Mouse (Mus musculus) lung, embryonic 16.5 days (tissue): ENCODE results near the gene Csf1. TPM values are rescaled to one million over a fixed set of nuclear protein-coding genes. Genes with fewer than 3 reads are reported as not detected.

Source experiments
- ATAC-seq: fragments of 200-750 bp; cut with Nextera tagmentation; 2 replicates; pipeline ENCODE4 v1.8.0; 2017; ENCODE audit warnings: low read depth, mild to moderate bottlenecking, moderate library complexity
- H3K27ac ChIP-seq: fragments of 300-500 bp; sonication (generic); 2 replicates; pipeline ENCODE4 v1.5.1; 2014; ENCODE audit warnings: mild to moderate bottlenecking, control low read depth, low read length
- H3K27me3 ChIP-seq: fragments of 300-500 bp; sonication (generic); 2 replicates; pipeline ENCODE4 v1.6.1; 2014; ENCODE audit warnings: low read depth, low read length, mixed read lengths; ENCODE audit not compliant: control insufficient read depth, insufficient read depth
- H3K36me3 ChIP-seq: fragments of 300-500 bp; sonication (generic); 2 replicates; pipeline ENCODE4 v1.6.1; 2014; ENCODE audit warnings: low read length; ENCODE audit not compliant: control insufficient read depth, insufficient read depth
- H3K4me1 ChIP-seq: fragments of 300-500 bp; sonication (generic); replicated peaks from 2 replicates; pipeline ENCODE4 v1.6.1; 2014; ENCODE audit warnings: low read length, mixed read lengths; ENCODE audit not compliant: control insufficient read depth, insufficient read depth
- H3K4me2 ChIP-seq: fragments of 300-500 bp; sonication (generic); 2 replicates; pipeline ENCODE4 v1.6.1; 2014; ENCODE audit warnings: low read depth, low read length, control low read depth
- H3K4me3 ChIP-seq: fragments of 300-500 bp; sonication (generic); 2 replicates; pipeline ENCODE4 v1.5.1; 2014; ENCODE audit warnings: mild to moderate bottlenecking, low read length, control low read depth
- H3K9ac ChIP-seq: fragments of 300-500 bp; sonication (generic); 2 replicates; pipeline ENCODE4 v1.6.1; 2014; ENCODE audit warnings: low read length, control low read depth
- H3K9me3 ChIP-seq: fragments of 300-500 bp; sonication (generic); 2 replicates; pipeline ENCODE4 v1.6.1; 2016; ENCODE audit warnings: low read length; ENCODE audit not compliant: control insufficient read depth
- WGBS: fragments of 180-500 bp; shearing (Covaris S2); extraction: QIAGEN DNeasy Blood & Tissue Kit; methylation state at CpG from one replicate; pipeline ENCODE4 v1.1.7; 2014; 5-methylcytosine and 5-hydroxymethylcytosine counted together
- polyA plus RNA-seq: library from polyadenylated mRNA; unstranded; fragments of >200 nt; fragmentation: Nextera tagmentation; extraction: Ambion mirVana; gene quantifications from 2 replicates; pipeline ENCODE4 v1.2.1, GENCODE M21; 2015

Gene Csf1
- polyA plus RNA-seq, 1 experiment from 2014 or later: 9.8 TPM

DNA sequence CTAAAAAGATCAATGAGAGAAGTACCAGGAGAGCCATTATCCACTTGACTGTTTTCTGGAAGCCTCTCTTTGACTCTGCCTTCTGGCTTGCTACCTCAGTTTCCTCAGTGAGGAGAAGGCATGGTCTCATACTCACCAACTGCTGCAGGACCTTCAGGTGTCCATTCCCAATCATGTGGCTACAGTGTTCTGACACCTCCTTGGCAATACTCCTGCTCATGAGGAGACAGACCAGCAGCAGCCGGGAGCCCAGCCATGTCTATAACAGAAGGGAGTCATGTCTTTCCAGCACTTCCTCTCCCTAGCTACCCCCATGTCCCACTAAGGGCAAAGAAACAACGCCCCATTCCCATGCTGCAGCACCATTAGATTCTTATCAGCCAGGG lies 3.8 kb downstream of the Csf1 start:
- Histone ChIP-seq H3K27ac (no peak overlapping the region), H3K4me3 (no peak overlapping the region), H3K9me3 (no peaks in the 10 kb centered on the region), H3K4me1 (peaks cover 22% of the 10 kb centered on the region), H3K4me2 (no peak overlapping the region), H3K27me3 (no peaks in the 10 kb centered on the region), H3K36me3 (peaks cover 8% of the 10 kb centered on the region; the same call in 1 of the 2 replicates), H3K9ac (no peak overlapping the region)
- 69% methylated on average over 2 of the region's 2 CpGs for WGBS
- no peak for ATAC-seq

DNA sequence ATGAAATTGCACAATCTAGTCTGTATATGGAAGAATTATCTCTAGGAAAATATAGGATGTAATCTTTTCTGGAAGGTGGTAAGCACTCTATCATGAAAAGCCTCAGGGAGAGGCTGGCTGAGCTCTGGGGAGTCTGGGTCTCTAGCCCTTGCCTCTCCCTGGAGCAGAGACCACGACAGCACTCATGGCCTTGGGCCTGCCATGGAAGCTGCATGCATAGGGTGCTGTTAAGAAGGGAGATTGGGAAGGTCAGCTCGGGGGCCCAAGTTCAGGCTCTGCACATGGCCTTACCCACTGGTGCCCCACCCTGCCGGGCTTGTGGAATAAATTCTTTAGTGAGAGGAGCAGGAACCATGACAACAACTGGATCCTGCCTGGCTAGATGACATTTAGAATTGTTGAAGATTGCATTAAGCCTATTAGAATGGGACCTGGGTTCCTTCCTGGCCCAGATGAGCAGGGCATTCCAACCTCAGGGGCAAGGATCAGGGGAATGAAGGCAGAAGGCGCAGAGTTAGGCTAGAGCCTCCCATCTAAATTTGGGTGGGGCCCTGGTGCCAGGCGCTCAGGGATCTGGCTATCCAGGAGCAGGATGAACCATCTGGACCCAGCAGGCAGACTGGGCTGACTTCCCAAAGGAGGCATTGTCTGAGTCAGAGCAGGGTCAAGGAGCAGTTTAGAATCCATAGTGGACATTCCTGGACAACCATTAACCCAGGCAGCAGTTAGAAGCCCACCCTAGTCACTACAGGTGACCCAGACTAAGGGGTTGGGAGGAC lies 4.4 kb downstream of the Csf1 start:
- WGBS: 85% methylated on average over 5 of the region's 5 CpGs
- H3K4me3 ChIP-seq: no peak overlapping the region
- H3K27ac ChIP-seq: no peak overlapping the region
- H3K9ac ChIP-seq: no peak overlapping the region
- no peak for ATAC-seq
- no peaks in the 10 kb centered on the region for H3K9me3 ChIP-seq
- peaks cover 8% of the 10 kb centered on the region; the same call in 1 of the 2 replicates for H3K36me3 ChIP-seq
- H3K4me2 ChIP-seq: no peak overlapping the region
- no peaks in the 10 kb centered on the region for H3K27me3 ChIP-seq
- peaks cover 22% of the 10 kb centered on the region for H3K4me1 ChIP-seq

DNA sequence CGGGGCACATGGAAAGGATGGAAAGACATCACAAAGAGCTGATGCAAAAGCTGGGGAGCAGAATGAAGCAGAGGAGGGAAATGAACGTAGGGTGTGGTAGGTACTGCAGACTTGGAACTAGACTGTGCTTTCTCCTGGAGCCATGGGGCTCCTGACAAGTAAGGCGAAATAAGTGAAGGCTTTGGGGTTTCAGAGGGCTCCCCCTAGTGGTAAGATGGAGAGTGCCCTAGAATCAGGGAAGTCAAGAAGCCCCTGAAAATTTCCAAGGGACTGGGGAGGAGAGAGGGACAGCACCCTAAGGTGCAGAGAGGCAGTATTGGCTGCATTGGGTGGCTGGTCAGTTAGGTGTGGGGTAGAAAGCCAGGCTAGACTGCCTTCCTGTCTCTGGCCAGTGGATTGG lies 5.6 kb downstream of the Csf1 start:
- WGBS: 36% methylated on average over 3 of the region's 3 CpGs
- ATAC-seq: no peak
- H3K4me1 ChIP-seq: peaks cover 17% of the 10 kb centered on the region

DNA sequence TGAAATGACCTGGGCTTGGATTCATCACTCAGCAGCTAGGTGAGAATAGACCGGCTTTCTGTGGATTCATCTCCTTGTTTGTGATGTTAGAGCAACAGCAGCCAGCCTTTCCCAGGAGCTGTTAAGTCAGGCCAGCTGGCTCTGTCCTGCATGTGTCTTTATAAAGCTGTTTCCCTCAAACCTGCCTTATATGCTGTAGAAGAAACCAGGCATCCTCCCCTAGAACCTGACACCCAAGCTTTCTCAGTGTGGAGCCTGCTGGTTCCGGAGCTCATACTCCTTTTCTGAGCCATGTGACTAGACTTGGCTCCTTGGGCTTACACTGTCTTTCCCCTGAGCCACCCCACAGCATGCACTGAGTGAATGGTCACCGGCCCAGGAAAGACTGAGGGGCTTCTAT lies 8.7 kb downstream of the Csf1 start:
- H3K36me3 ChIP-seq: peaks cover 11% of the 10 kb centered on the region; the same call in 1 of the 2 replicates
- 64% methylated on average over 3 of the region's 3 CpGs for WGBS

More for the DNA sequence above, 5.6 kb downstream of the Csf1 start:
- H3K36me3 ChIP-seq: peaks cover 11% of the 10 kb centered on the region; the same call in 1 of the 2 replicates
- no peak overlapping the region for H3K9ac ChIP-seq
- no peak overlapping the region for H3K4me2 ChIP-seq
- no peak overlapping the region for H3K4me3 ChIP-seq
- H3K9me3 ChIP-seq: no peaks in the 10 kb centered on the region
- H3K27ac ChIP-seq: no peak overlapping the region
- no peaks in the 10 kb centered on the region for H3K27me3 ChIP-seq

DNA sequence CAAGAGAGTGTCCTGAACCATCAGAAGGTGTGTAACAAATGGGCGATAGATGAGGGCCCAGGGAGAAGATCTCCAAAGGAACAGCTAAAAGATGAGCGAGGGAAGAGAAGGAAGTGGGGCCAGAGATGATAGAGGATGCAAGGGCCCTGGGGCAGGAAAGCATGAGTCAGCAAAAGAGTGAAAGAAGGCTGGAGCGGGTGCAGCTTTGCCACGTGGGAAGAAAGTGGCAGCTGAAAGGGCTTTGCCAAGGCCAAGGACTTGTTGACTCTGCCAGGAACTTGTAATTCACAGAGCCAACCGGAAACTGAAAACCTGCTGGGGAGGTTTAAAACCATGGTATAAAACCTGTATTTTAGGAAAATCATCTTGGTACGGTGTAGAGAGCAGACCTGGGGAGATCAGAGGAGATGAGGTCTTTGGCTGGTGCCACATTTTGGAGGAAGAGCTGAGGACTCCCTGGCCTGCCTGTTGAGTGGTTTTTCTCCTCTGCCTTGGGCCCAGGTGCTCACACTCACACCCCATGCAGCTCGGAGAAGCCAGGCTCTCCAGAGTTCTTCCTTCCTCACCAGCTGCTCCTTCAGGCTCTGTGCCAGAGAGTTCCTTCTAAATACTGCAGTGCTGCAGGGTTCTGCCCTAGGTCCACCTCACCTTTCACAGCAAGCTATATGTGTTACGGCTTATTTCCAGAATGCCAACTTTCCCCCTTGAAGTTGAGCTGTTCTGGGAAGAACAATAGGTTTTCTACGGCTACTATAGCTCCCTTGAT lies 9.3 kb downstream of the Csf1 start:
- WGBS: 60% methylated on average over 9 of the region's 9 CpGs
- H3K4me3 ChIP-seq: no peak overlapping the region
- no peaks in the 10 kb centered on the region for H3K9me3 ChIP-seq
- H3K27me3 ChIP-seq: no peaks in the 10 kb centered on the region
- no peak for ATAC-seq
- no peaks in the 10 kb centered on the region for H3K4me1 ChIP-seq
- no peak overlapping the region for H3K4me2 ChIP-seq
- no peak overlapping the region for H3K9ac ChIP-seq
- no peak overlapping the region for H3K27ac ChIP-seq
- H3K36me3 ChIP-seq: peaks cover 16% of the 10 kb centered on the region; the same call in 1 of the 2 replicates

More for the DNA sequence above, 8.7 kb downstream of the Csf1 start:
- ATAC-seq: no peak
- no peaks in the 10 kb centered on the region for H3K4me1 ChIP-seq
- no peak overlapping the region for H3K4me2 ChIP-seq
- H3K4me3 ChIP-seq: no peak overlapping the region
- H3K27me3 ChIP-seq: no peaks in the 10 kb centered on the region
- no peaks in the 10 kb centered on the region for H3K9me3 ChIP-seq
- H3K9ac ChIP-seq: no peak overlapping the region
- H3K27ac ChIP-seq: no peak overlapping the region

DNA sequence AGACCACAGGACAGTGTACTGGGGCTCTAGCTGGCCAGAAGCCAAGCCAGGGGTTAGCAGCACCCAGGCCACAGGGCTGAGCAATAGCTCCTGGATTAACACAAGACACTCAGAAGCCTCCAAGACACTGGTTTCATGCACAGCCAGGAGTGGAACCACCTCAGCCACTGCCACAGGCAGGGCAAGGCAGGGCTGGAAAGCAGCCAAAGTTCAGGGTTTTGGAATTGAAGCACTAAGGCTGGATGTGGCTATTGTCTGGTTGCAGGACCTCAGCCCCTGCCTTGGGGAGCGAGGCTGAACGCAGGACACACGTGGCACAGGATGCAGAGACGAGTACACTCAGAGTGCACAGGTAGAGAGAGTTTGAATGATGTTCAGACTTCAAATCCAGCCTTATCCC lies 10.8 kb downstream of the Csf1 start:
- Histone ChIP-seq H3K9me3 (no peaks in the 10 kb centered on the region), H3K9ac (no peak overlapping the region), H3K27me3 (no peaks in the 10 kb centered on the region), H3K4me1 (no peaks in the 10 kb centered on the region), H3K4me3 (no peak overlapping the region), H3K36me3 (peaks cover 22% of the 10 kb centered on the region; the same call in 1 of the 2 replicates), H3K4me2 (no peak overlapping the region), H3K27ac (no peak overlapping the region)
- 78% methylated on average over 4 of the region's 4 CpGs for WGBS
- ATAC-seq: peak; percentile 23; the same call in 1 of the 2 replicates

DNA sequence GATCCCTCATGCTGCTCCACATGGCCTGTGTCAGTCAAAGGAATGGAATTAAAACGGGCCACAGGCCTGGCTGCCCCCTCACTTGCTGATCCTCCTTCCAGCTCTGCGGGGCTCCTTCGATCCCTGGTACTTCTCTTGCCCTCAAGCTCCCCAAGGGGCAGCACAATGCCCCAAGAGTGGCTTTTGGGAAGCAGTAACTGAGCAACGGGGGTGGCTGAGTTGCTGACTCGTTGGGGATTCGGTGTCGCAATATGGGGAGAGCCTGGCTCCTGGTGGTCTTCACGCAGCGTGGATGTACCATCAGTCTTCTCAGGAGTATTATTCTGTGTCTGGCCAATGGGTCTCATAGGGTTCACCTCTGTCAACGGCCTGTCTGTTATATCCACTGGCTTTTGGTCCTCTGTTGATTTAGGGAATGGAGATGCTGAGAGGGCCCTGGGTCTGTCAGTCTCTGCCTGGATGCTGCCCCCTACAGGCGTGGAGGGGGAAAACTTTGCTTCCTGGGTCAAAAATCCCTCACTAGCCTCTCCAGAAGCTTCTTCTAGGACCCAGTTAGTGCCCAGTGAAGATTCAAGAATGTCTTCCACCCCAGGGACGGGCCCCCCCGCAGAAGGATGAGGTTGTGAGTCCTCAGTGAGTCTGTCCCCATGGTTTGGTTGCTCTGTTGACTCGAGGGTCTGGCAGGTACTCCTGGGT lies 11.9 kb downstream of the Csf1 start:
- Histone ChIP-seq H3K9ac (no peak overlapping the region), H3K4me2 (no peak overlapping the region), H3K9me3 (no peaks in the 10 kb centered on the region), H3K36me3 (peaks cover 18% of the 10 kb centered on the region; the same call in 1 of the 2 replicates), H3K27me3 (no peaks in the 10 kb centered on the region), H3K4me3 (no peak overlapping the region), H3K4me1 (peaks cover 4% of the 10 kb centered on the region), H3K27ac (no peak overlapping the region)
- ATAC-seq: no peak
- WGBS: 81% methylated on average over 14 of the region's 14 CpGs

DNA sequence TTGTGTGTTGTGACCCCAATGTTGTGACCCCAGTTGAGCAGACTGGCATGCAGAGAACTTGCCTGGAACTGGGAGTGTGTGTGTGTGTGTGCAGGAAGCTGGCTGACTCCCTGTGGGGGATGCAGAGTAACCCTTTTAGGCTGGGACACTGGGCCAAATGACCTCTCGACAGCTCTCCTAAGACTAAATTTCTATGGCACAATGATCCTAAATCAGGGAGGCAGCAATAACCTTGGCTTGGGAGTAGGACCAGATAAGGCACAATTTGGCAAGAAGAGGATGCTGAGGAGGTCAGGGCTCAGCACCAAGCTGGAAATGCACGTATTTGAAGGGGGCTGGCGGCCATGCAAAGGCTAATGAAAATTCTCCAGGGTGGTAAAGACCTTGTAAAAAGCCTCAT lies 14.2 kb downstream of the Csf1 start:
- 79% methylated on average over 3 of the region's 3 CpGs for WGBS
- Histone ChIP-seq H3K4me2 (no peak overlapping the region), H3K36me3 (peaks cover 14% of the 10 kb centered on the region; the same call in 1 of the 2 replicates), H3K9me3 (no peaks in the 10 kb centered on the region), H3K27me3 (no peaks in the 10 kb centered on the region), H3K4me1 (peaks cover 20% of the 10 kb centered on the region), H3K4me3 (no peak overlapping the region), H3K27ac (no peak overlapping the region), H3K9ac (no peak overlapping the region)
- no peak for ATAC-seq

DNA sequence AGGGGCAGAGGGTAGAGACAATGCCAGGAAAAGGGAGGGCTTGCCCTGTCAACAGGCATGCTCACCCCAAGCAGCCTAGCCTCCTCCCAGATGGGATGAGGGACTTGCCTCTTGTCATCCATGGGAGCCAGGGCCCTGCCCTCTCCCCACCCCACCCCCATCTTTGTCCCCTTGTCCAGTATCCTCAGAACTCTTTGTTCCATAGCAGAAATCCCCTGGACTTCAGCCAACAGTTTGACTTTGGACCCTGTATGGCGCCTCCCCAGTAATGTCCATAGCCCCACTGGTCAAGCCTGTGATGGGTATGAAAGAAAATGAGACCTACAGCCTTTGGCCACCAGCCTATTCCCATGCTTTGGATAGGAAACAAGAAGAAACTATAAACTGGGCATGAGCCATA lies 16.6 kb downstream of the Csf1 start:
- peaks cover 35% of the 10 kb centered on the region for H3K4me1 ChIP-seq
- H3K9ac ChIP-seq: no peak overlapping the region
- H3K27ac ChIP-seq: no peak overlapping the region
- no peaks in the 10 kb centered on the region for H3K9me3 ChIP-seq
- H3K36me3 ChIP-seq: peaks cover 10% of the 10 kb centered on the region; the same call in 1 of the 2 replicates
- no peak overlapping the region for H3K4me2 ChIP-seq
- peak; percentile 27 for ATAC-seq
- no peaks in the 10 kb centered on the region for H3K27me3 ChIP-seq
- 72% methylated on average over 1 of the region's 1 CpGs for WGBS
- H3K4me3 ChIP-seq: no peak overlapping the region
